Mouse (Mus musculus) myocyte (in vitro differentiated cells): ENCODE results near the gene Cpne9.

ENCODE experiments used
- CEBPB ChIP-seq: IDR thresholded peaks from 2 replicates; pipeline ENCODE4 v1.6.1; 2011; ENCODE audit warnings: mild to moderate bottlenecking, moderate library complexity; ENCODE audit not compliant: poor library complexity, insufficient read depth, severe bottlenecking
- E2F4 ChIP-seq: IDR thresholded peaks from one replicate; pipeline ENCODE4 v1.6.1; 2011; ENCODE audit warnings: mild to moderate bottlenecking, control low read depth, moderate library complexity; ENCODE audit not compliant: insufficient read depth
- MAX ChIP-seq: IDR thresholded peaks from one replicate; pipeline ENCODE4 v1.6.1; 2011; ENCODE audit warnings: low read depth, mild to moderate bottlenecking, control low read depth
- MYOD1 ChIP-seq, 3 experiments: IDR thresholded peaks; one replicate each; pipeline ENCODE4 v1.6.1; 2011; ENCODE audit warnings: control low read depth in 2 of 3, low read depth in 2 of 3, mild to moderate bottlenecking in 2 of 3, moderate library complexity in 1 of 3; ENCODE audit not compliant: insufficient read length in 2 of 3, control insufficient read depth in 1 of 3
- MYOG ChIP-seq, 3 experiments: IDR thresholded peaks; one replicate each; pipeline ENCODE4 v1.6.1; 2011; ENCODE audit warnings: control low read depth in 2 of 3, low read depth in 2 of 3, mild to moderate bottlenecking in 2 of 3; ENCODE audit not compliant: insufficient read length in 2 of 3, control insufficient read depth in 1 of 3, insufficient read depth in 1 of 3
- POLR2A ChIP-seq: IDR thresholded peaks from one replicate; pipeline ENCODE4 v1.6.1; 2011; ENCODE audit warnings: low read depth, mild to moderate bottlenecking, control low read depth, moderate library complexity; ENCODE audit not compliant: insufficient read length
- POLR2AphosphoS2 ChIP-seq: IDR thresholded peaks from one replicate; pipeline ENCODE4 v1.6.1; 2011; ENCODE audit warnings: low read depth, control low read depth; ENCODE audit not compliant: insufficient read length
- SRF ChIP-seq: IDR thresholded peaks from one replicate; pipeline ENCODE4 v1.6.1; 2011; ENCODE audit warnings: low read depth; ENCODE audit not compliant: control insufficient read depth, insufficient read length
- TCF12 ChIP-seq: IDR thresholded peaks from one replicate; pipeline ENCODE4 v1.6.1; 2011; ENCODE audit warnings: mild to moderate bottlenecking, control low read depth; ENCODE audit not compliant: poor library complexity, insufficient read depth, severe bottlenecking
- TCF3 ChIP-seq: IDR thresholded peaks from one replicate; pipeline ENCODE4 v1.6.1; 2011; ENCODE audit warnings: low read depth, control low read depth; ENCODE audit not compliant: insufficient read length
- USF1 ChIP-seq: IDR thresholded peaks from one replicate; pipeline ENCODE4 v1.6.1; 2011; ENCODE audit warnings: low read depth, mild to moderate bottlenecking, control low read depth, moderate library complexity

DNA sequence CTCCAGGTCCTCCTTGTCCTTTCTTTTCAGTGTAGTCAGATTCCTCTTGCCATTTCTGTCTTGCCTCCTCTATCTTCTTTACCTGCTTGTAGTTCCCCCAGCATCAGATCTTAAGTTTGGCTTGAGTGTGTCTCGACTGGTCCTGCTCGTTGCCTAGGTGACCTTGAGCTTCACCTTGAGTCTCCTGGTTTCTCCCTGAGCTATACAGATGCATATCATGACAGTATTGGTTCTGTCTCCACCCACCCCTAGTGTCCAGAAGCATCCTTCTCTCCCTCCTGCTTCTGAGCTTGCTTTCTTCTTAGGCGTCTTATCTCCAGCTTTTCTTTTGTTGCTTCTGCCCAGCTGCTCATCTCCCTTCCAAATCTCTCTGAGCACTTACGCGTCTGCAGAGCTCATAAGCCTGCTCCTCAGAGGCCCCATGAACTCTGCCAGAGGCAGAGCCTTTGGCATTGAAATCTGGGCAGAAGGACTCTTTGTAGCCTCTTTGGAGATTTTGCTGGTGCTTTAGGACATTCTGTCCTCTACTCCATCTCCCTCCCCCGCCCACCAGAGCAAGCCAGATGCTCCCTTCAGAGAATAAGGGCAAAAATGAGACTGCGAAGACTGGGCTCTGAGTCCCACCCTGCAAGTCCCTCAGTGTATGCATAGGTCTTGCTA lies 15.0 kb upstream of the Cpne9 start:
- TF ChIP-seq POLR2A (no peak), USF1 (no peak), SRF (no peak), TCF12 (no peak), MAX (no peak), POLR2AphosphoS2 (no peak), MYOG (IDR thresholded peaks at IDR 0.05; ENCODE audit: control insufficient read depth in 1 of 3, insufficient read depth in 1 of 3, insufficient read length in 2 of 3, low read depth in 2 of 3) (no peak), TCF3 (no peak), E2F4 (no peak), CEBPB (no peak), MYOD1 (IDR thresholded peaks at IDR 0.05; ENCODE audit: control insufficient read depth in 1 of 3, insufficient read length in 2 of 3, low read depth in 2 of 3) (no peak)
